Mouse (Mus musculus): Measurements from ENCODE around the gene Pfdn2.

DNA sequence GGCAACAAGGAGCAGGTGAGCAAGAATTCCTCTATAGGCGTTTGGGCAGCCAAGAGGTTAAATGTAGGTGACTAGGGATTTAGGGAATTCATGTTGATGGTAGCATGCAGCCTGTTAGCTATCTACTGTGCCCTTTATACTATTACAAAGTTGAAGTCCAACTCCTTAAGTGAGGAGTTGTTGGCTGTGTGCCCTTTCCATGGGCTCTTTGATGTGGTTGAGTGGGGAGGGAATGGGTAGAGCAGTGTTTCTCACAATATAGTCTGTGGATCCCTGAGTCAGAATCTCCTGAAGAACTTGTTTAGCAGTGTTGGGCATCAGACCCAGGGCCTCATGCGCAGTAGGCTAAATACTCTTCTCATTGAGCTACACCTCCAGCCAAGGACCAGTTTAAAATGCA, 11.3 kb downstream of the Pfdn2 start:
- TF ChIP-seq CTCF (IDR thresholded peaks at IDR 0.05; ENCODE audit: low read depth) = no peak
- TF ChIP-seq EP300 (IDR thresholded peaks at IDR 0.05; ENCODE audit: low read depth) = no peak
